Mouse (Mus musculus): ENCODE results near the gene Nudt7.

The Nudt7 gene

DNA sequence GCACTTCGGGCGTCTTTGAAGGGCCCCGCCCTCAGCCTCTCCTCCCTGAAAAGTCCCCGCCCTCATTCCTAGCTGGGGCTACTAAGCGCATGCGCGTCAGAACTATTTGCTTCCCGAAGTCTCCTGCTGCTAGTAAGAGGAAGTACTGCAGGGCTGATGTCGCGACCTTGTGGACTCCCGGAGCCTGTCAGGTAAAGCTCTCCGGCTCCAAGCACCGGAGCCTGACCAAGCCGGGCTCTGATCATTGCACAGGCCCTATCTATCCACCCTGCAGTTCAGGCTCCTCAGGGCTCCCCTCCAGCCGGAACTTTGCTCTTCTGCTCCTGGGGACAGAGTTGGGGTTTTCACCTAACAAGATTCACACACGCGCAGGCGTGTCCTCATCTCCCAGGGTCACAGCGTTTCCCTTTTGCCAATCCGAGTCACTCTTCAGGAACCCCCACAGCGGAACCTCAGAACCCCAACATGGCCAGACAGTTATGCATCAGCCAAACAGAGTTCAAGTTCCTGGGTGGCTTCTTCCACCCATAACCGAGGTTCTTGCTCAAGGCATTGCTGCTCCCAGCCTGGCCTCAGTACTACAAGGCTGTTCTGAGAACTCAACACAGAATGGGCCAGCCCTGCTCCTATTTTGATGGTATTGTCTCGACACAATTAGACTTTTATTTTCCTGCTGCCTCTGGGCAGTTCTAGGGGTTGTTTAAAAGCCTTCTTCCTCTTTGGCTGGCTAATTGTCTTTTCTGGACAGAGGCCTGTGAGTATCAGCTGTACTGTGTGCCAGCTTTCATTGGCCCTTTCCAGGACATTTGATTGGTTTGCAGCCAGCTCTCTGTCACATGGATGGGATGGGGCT lies at the start of gene Nudt7:
Nudt7 (plus strand) TSS at position 48 of the 853 bp plus-strand sequence.
- DNase-seq = peak; percentile 78 to 84

DNA sequence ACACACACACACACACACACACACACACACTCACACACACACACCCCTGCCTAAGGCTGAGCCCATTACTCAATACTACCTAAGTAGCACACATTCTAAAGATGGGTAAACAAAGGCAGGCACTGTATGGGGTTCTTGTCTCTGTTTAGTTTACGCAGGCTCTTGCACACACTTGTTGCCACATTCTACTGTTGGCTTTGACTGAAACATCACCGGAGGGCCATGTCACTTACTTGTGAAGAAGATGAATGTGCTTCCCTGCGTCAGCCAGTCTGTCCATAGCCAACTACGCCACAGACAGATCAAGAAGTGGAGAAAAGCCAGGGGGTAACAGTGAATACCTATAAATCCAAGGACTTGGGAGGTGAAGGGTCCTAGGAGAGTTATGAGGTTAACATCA lies 45.4 kb upstream of the Nudt7 start:
- DNase-seq = no peak

DNA sequence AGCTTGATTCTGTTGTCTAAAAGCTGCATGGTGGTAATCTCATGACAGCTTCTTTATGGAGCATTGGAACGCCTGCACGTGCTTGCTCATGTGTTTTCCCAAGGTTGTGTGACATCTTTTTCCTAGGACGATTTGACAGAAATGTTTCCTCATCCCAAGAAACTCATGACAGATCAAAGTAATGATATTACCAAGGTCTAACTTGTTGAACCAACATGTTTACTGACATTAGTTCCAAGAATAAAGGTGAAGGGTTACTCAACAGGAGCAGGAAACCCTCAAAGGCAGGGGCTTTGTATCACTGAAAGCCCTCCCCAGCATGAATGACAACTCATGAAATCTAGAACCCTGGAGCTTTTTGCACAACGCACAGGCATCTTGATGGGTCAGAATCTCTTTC lies 42.6 kb upstream of the Nudt7 start:
- no peak for DNase-seq

DNA sequence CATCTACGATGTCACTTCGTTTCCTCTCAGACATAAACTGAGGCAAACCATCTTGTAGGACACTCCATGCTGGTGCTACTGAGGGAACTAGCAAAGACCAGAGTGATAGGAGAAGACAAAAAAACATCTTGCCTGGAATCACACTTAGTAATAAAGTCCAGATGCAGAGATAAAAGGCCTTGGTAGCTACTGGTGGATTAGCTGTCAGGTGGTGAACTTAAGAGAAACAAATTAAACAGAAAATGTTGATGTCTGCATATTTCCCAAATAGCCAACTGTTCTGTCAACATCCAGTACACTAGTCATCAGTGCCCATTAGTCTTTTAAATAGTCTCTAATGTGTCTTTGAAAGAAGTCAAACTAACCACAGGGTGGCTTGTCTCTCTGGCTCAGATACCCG lies 40.0 kb upstream of the Nudt7 start:
- no peak for DNase-seq

- DNase-seq = no peak
Measured at GRCm38 (mm10) chr8:114094526-114094925, 38.8 kb upstream of the Nudt7 start.

- peak; percentile 12 to 21 for DNase-seq
Measured at GRCm38 (mm10) chr8:114100561-114101206, 32.7 kb upstream of the Nudt7 start.

- no peak for DNase-seq
Measured at GRCm38 (mm10) chr8:114103401-114103800, 30.0 kb upstream of the Nudt7 start.

DNA sequence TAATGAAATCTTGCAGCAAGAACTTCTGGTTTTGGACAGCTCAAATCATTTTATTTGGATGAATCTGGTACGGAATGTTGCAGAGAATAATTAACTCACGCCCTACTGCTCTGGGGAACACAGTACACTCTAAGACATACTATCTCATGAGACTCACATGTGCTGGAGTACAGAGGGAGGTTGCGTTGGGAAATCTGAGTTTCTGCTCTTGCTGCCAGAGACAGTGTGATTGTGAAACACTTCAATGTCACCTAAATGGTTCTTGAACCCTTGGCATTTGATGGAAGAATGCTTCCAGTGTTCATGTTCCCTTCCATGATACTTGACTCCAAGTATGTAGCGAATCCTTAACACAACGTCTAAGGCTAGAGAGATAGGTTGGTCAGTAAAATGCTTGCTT lies 27.4 kb upstream of the Nudt7 start:
- DNase-seq = no peak

GRCm38 (mm10) chr8:114109365-114110140 lies 23.8 kb upstream of the Nudt7 start:
- DNase-seq = no peak

DNA sequence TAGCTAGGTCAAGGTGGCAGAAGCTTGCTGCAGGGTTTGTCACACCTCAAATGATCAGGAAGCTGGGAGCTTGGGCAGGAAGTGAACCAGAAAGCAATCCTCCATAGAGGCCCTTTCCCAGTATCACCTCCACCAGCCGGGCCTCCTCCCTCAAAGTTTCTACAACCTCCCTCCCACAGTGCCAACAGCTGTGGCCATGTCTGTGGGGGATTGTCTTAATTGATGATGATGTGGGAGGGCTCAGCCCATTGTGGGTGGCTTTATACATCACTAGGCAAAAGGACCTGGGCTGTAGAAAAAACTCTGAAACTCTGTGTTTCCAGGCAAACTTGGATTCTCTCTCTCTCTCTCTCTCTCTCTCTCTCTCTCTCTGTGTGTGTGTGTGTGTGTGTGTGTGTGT lies 18.3 kb upstream of the Nudt7 start:
- no peak for DNase-seq

GRCm38 (mm10) chr8:114116049-114116448 lies 17.3 kb upstream of the Nudt7 start:
- no peak for DNase-seq

DNA sequence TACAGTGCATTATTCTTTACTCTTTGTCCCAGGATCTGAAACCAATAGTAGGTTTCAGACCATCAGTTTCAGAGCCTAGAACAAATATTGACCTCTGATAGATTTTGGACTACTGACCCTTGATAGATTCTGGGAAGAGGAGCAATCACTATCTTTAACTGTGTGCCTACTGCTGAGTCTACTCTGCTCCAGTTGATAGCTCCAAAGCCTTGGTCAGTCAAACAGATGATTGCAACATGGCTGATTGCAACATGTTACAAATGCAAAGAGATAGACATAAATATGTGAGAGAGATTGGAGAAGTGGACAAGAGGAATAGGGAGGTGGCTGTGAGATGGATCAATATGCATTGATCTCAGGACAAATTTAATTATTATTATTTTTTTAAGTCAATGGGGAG lies 15.9 kb upstream of the Nudt7 start:
- DNase-seq = no peak

DNA sequence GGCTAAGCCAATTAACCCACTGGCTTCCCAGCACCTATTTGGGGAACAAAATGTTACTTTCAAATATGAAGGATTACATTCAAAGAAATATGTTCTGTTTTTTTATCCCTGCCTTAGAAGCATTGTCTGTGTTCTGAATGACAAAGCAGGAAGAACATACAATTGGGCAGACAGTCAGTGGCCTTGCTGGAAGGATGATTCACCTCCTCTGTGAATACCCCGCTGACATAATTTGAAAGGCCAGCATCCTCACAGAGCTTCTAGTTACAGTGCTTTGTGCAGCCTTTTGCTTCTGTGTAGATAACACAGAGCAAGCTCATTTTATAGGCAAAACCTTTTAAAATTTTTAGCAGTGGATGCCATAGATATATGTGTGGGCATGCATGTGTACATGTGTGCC lies 11.6 kb upstream of the Nudt7 start:
- no peak for DNase-seq

GRCm38 (mm10) chr8:114123611-114124010 lies 9.7 kb upstream of the Nudt7 start:
- DNase-seq = no peak

DNA sequence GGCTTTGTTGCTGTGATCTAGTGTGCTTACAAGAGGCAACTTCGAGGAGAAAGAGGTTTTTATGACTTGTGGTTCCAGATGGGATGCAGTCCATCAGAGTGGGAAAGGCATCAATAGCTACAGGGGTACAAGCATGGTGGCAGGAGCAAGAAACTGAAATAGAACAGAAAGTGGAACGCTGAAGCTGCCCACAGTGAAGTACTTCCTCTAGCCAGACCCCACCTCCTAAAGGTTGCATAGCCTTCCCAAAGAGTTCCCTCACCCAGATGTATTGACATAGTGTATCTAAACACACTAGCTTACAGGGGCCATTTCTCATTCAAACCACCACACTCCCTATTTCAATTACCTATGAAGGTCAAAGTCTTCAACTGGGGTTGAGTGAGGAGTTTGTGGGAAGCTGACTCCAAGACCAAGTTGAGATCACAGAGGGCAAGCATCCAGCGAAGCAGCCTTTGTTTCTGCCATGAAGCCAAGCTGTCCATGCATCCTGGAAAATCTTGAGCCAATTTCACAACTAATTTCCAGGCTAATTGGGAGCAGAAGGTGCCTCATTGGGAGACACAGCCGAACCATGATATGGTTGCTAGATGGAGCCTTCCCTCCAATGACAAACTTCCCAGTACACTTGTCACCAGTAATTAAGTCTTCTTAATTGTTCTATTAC lies 9.1 kb upstream of the Nudt7 start:
- DNase-seq = peak; percentile 30 to 32

- no peak for DNase-seq
Measured at GRCm38 (mm10) chr8:114130838-114131237, 2.5 kb upstream of the Nudt7 start.

DNA sequence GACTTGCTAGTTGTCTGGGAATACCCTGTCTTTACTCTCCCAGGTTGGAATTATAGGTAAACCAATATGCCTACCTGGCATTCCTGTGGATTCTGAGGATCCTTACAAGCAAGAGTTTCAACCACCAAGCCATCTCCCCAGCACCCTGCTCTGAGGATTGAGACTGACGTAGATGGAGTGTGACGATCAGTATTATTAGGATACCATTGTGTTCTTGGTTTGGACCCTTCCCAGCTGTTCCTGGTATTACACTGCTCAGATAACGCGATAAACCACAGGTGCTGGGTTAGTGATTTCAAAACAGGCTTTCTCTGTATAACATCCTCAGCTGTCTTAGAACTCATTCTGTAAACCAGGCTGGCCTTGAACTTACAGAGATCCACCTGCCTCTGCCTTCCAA lies 1.9 kb upstream of the Nudt7 start:
- no peak for DNase-seq

- DNase-seq = no peak
Measured at GRCm38 (mm10) chr8:114133050-114133509, 277 bp upstream of the Nudt7 start.

DNA sequence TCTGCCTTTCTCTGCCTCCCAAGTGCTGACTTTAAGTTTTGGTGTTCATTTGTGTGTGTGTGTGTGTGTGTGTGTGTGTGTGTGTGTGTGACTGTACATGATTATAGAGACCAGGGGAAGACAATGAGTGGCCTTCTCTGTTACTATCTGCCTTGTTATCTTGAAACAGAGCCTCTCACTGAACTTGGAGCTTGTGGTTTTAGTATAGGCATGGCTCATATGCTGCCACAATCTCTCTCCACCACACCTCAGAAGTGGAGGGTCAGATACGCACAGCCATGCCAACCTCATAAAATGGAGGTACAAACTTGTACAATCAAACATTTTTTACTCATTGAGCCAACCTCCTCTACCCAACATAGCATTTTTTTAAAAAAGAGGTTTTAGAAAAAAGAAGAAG lies 3.4 kb downstream of the Nudt7 start:
- no peak for DNase-seq

GRCm38 (mm10) chr8:114137181-114137580 lies 3.8 kb downstream of the Nudt7 start:
- DNase-seq = no peak

DNA sequence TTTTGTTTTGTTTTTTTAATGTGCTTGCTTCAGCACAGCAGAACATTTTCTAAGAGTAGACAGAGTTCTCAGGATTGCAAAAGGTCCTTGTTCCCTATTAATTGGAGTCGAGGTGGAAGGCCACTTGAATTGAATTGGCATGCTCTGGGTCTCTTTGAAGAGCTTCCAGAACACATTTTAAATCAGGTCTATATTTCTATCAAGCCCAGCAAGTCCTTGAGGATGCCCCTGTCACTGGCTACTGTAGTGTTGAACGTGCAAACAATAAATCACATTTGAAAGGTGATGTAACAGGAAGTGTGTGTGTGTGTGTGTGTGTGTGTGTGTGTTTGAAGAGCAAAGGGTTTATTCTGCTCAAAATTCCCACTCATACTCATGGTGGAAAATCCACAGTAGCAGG lies 7.1 kb downstream of the Nudt7 start:
- no peak for DNase-seq

DNA sequence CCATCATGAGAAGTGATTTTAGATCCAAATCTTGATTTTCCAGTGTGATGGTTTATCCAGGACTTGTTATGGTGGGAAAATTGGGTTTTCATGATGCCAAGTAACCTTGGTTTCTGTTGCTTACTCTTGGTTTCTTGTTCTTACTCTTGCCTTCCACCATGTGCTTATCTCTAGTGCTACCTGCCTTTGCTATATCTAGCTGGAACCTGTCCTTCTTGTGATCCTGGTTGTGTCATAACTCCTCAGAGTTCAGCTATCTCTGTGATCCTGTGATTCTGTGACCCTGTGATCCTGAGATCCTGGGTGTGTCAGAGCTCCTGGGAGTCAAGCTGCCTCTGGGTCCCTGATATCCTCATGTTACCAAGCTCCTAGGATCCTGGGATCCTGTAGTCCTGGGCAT lies 8.8 kb downstream of the Nudt7 start:
- DNase-seq = no peak

All from cerebellum, postnatal 14 days (tissue).